Comparison of ENCODE assay signal across 8 mouse cellular contexts in the genomic region with DNA sequence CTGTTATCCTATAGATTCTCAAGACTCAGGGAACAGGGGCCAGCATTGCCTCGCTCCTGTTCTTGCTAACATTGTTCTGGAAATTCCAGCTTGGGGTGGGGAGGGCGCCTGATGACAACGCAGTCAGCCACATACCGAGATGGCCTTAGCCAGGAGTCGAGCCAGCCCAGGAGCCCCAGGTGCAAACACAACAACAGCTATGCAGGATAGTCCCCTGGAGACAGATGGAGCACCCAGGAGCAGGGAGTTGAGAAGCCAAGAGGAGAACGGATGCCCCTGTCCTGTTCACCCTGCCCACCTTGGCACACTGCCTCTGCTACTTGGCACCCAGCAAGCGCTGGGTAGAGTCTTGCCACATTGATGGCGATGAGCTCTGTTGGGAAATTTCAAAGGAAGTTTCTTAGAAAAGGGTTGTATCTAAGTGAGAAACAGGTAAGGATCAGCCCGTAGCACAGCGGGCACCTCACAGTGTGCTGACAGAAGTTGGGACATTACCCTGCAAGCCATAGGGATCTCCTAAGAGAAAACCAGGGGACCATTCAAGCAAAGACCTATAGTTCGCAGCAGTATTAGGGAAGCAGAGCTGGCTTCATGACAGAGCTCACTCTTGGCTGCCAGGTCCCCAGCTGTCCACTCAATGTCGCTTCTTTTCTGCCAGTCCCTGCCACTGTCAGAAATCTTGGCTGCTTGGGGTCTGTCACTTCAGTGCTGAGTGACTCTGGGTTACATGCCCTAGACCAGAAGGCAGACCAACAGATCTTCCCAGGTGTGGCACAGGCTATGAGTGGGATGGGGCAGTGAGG. TPM values are rescaled to one million over a fixed set of nuclear protein-coding genes. Genes with fewer than 3 reads are reported as not detected.
DNase-seq lines count a peak whose midpoint lies in the region; ATAC-seq and TF ChIP-seq lines count a peak whose summit lies in the region.

No protein-coding gene starts in this region.

- H3K4me2 ChIP-seq in forebrain, embryonic 11.5 days (ENCODE audit: low read depth, low read length, severe bottlenecking): no peak overlapping the region
- H3K4me2 ChIP-seq in intestine, postnatal 0 days (replicated peaks; ENCODE audit: low read depth): peak overlapping the region; percentile 49
- no peak overlapping the region for H3K4me2 ChIP-seq in midbrain, embryonic 11.5 days

- no peak for TF ChIP-seq CTCF in intestine, postnatal 0 days (IDR thresholded peaks at IDR 0.05; ENCODE audit: low read depth)

- no peaks in the 10 kb centered on the region for H3K27me3 ChIP-seq in forebrain, embryonic 11.5 days (ENCODE audit: control insufficient read depth, insufficient read depth, low read length)
- H3K27me3 ChIP-seq in intestine, postnatal 0 days (replicated peaks; ENCODE audit: control insufficient read depth, insufficient read depth, low read length): no peaks in the 10 kb centered on the region
- no peaks in the 10 kb centered on the region for H3K27me3 ChIP-seq in midbrain, embryonic 11.5 days (ENCODE audit: control insufficient read depth, insufficient read depth, low read length)

- no peaks in the 10 kb centered on the region for H3K9me3 ChIP-seq in forebrain, embryonic 11.5 days (ENCODE audit: control insufficient read depth, low read length)
- no peaks in the 10 kb centered on the region for H3K9me3 ChIP-seq in intestine, postnatal 0 days (ENCODE audit: control insufficient read depth)
- H3K9me3 ChIP-seq in midbrain, embryonic 11.5 days (ENCODE audit: control insufficient read depth, low read length): no peaks in the 10 kb centered on the region

- DNase-seq in adrenal gland, postnatal 10 days: peak; percentile 61
- DNase-seq in adrenal gland, adult 18-20 months (ENCODE audit: low spot score in 2 of 2): no peak
- peak; percentile 79 for DNase-seq in NIH3T3 (ENCODE audit: low read depth)
- no peak for DNase-seq in forebrain, embryonic 11.5 days (ENCODE audit: low spot score)
- peak; percentile 87 for DNase-seq in midbrain, embryonic 11.5 days (ENCODE audit: low spot score, missing footprints)
- DNase-seq in thymus, postnatal 25 days: no peak

- no peak overlapping the region for H3K9ac ChIP-seq in forebrain, embryonic 11.5 days (ENCODE audit: low read length)
- H3K9ac ChIP-seq in intestine, postnatal 0 days (ENCODE audit: low read depth, low read length): peak overlapping the region; percentile 34; the same call in 1 of the 2 replicates
- peak overlapping the region; percentile 43 for H3K9ac ChIP-seq in midbrain, embryonic 11.5 days (ENCODE audit: low read length)

- 50% methylated on average over 12 of the region's 12 CpGs for WGBS in forebrain, embryonic 11.5 days
- 44% methylated on average over 12 of the region's 12 CpGs for WGBS in intestine, postnatal 0 days
- WGBS in midbrain, embryonic 11.5 days: 51% methylated on average over 12 of the region's 12 CpGs

- H3K4me3 ChIP-seq in forebrain, embryonic 11.5 days (ENCODE audit: low read depth, low read length): no peak overlapping the region
- no peak overlapping the region for H3K4me3 ChIP-seq in intestine, postnatal 0 days (ENCODE audit: low read depth, low read length)
- no peak overlapping the region for H3K4me3 ChIP-seq in midbrain, embryonic 11.5 days (ENCODE audit: low read depth, low read length)

- H3K27ac ChIP-seq in forebrain, embryonic 11.5 days (ENCODE audit: low read depth, low read length): peak overlapping the region; percentile 64
- peak overlapping the region; percentile 73 for H3K27ac ChIP-seq in intestine, postnatal 0 days (ENCODE audit: low read depth, low read length)
- no peak overlapping the region; the same call in 1 of the 2 replicates for H3K27ac ChIP-seq in midbrain, embryonic 11.5 days (ENCODE audit: low read depth, low read length)

- H3K4me1 ChIP-seq in forebrain, embryonic 11.5 days (replicated peaks; ENCODE audit: control insufficient read depth, insufficient read depth, low read length): peaks cover 12% of the 10 kb centered on the region
- H3K4me1 ChIP-seq in intestine, postnatal 0 days (replicated peaks; ENCODE audit: control insufficient read depth, insufficient read depth, low read length): peaks cover 13% of the 10 kb centered on the region
- peaks cover 16% of the 10 kb centered on the region for H3K4me1 ChIP-seq in midbrain, embryonic 11.5 days (ENCODE audit: control insufficient read depth, insufficient read depth, low read length)

- no peaks in the 10 kb centered on the region for H3K36me3 ChIP-seq in forebrain, embryonic 11.5 days (ENCODE audit: control insufficient read depth, insufficient read depth, low read length)
- H3K36me3 ChIP-seq in intestine, postnatal 0 days (ENCODE audit: control insufficient read depth, insufficient read depth): no peaks in the 10 kb centered on the region
- no peaks in the 10 kb centered on the region for H3K36me3 ChIP-seq in midbrain, embryonic 11.5 days (ENCODE audit: control insufficient read depth, insufficient read depth, low read length)

- peak; percentile 11; the same call in 1 of the 2 replicates for ATAC-seq in forebrain, embryonic 11.5 days (replicated peaks; ENCODE audit: low FRiP score)
- peak; percentile 18; the same call in 1 of the 2 replicates for ATAC-seq in intestine, postnatal 0 days
- ATAC-seq in midbrain, embryonic 11.5 days (ENCODE audit: low FRiP score): no peak
- ATAC-seq in erythroblast, adult 5-6 weeks (replicated peaks; ENCODE audit: low FRiP score, poor library complexity, severe bottlenecking): no peak

RNA-seq across cellular contexts. Expression of gene Acot11, which starts 43.7 kb away (rescaled TPM):
- 10 to 100 TPM; 35.1 to 37.9 TPM for total RNA-seq in adrenal gland, postnatal 10 days (2021)
- 100 to 1,000 TPM in 1 of 2 experiments, 10 to 100 TPM in 1; 99.8 to 239 TPM for total RNA-seq in adrenal gland, adult 18-20 months (2021)
- 1.6 and 1.8 TPM in 2 replicates for polyA plus RNA-seq in forebrain, embryonic 11.5 days (2014; fragmentation: Nextera tagmentation; extraction: Ambion mirVana)
- polyA plus RNA-seq in intestine, postnatal 0 days (2015; fragmentation: Nextera tagmentation; extraction: Ambion mirVana): 7.8 and 7.9 TPM in 2 replicates
- polyA plus RNA-seq in midbrain, embryonic 11.5 days (2014; fragmentation: Nextera tagmentation; extraction: Ambion mirVana): 1.3 TPM in 2 replicates
- 0.19 and 2.7 TPM in 2 replicates for total RNA-seq in erythroblast, adult 5-6 weeks (2015; ENCODE audit: low replicate concordance)
- 1.3 TPM in 2 replicates for total RNA-seq in erythroblast, adult 5-6 weeks (2017; ENCODE audit: low replicate concordance)

Comparison
In these comparisons a context has a peak if more than half of its experiments do, and no peak if none do; other contexts are left out.
1. DNase-seq: peak in adrenal gland, postnatal 10 days (single experiment), NIH3T3 (single experiment) and midbrain, embryonic 11.5 days (single experiment); none in adrenal gland, adult 18-20 months (0 of 2), forebrain, embryonic 11.5 days (single experiment) and thymus, postnatal 25 days (single experiment).
2. ATAC-seq: peak in forebrain, embryonic 11.5 days (single experiment) and intestine, postnatal 0 days (single experiment); none in midbrain, embryonic 11.5 days (single experiment) and erythroblast, adult 5-6 weeks (single experiment).
3. RNA of gene Acot11, which starts 43.7 kb away (total RNA-seq): 99.8 to 239 TPM in adrenal gland, adult 18-20 months and 35.1 to 37.9 TPM in adrenal gland, postnatal 10 days; 0.19 to 2.7 TPM in erythroblast, adult 5-6 weeks; every median in the first group is over 4 times any median in the second.